Mouse (Mus musculus): Measurements from ENCODE around the gene Nrg3.

Gene Nrg3

DNA sequence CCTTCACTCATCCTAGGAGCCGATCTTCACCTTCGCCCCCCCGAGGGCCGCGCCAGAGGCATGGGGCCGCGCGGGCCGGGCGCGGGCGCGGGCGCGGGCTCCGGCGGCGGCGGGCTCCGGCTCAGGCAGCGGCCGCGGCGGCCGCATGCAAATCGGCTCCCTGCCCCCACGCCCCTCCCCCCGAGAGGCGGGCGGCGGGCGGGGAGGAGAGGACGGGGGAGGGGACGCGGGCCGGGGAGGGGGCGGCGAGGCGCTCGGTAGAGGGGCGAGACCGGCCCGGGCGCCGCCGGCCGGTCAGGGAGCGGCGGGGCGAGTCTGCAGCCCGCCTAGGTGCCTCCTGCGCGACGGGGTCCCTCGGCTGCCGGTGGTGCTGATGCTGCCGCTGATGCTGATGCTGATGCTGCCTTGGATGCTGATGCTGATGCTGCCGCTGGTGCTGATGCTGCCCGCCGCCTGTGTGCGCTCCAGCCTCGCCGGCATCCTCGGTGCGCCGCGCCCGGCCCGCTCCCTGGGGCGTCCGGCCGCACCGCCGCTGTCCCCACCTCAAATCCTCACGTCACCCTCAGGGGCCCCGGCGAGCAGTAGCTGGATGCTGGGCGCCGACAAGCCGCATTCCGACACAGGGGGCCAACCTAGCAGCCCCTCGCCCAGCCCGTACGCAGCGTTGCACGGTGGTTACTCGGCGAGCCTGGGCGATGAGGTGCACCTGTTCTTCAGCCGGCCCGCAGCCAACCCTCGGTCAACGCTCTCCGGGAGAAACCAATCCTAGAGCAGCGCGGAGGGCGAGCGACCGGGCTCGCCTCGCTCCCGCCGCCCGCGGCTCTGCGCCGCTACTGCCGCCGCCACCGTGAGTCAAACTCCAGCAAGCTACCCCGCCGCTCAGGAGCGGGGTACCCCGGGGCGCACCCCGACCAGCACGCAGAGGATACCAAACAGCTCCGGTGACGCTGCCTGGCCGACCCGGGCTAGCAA is at the start of gene Nrg3:
Nrg3 (minus strand) TSS at position 299 of the 972 bp plus-strand sequence.
- DNase-seq (ENCODE audit: low spot score) = peak; percentile 23

DNA sequence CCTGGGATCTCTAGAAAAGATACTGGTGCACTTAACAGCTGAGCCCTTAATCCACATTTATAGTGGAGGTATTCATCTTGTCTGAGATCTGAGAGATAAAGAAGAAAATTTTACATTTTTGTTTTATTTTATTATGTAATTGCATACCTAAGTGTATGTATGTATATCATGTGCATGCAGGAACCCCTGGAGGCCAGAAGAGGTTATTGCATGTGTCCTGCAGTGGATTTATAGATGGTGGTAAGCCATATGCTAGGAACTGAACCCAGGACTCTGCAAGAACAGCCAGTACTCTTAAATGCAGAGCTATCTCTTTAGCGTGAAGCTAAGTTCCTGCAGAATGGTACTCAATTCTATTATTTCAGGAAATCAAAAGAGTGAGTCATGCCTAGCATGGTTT is 36.1 kb upstream of the Nrg3 start:
- no peak for DNase-seq (ENCODE audit: low spot score)

DNA sequence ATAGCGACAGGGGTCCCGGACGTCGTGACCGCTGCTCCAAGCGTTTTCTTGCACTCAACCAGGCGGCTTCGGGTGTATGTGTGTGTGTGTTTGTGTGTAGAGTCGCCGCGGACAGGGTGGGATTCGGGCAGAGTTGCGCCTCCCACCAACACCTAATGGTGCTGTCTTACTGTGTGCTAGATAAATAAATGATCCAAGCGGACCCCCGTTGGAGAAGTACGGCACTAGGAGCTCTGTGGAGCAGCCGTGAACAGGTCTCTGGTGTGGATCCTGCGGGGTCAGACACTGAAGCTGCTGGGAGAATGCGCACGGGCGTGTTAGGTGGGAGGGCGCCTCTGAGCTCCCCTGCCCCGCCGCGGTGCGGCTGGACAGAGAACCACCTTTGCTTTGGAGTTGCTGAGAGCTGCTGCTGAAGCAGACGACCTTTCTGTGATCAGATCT is 903 bp upstream of the Nrg3 start:
- DNase-seq (ENCODE audit: low spot score) = no peak

GRCm38 (mm10) chr14:39472146-39472751 is 639 bp downstream of the Nrg3 start:
- DNase-seq (ENCODE audit: low spot score) = no peak

- DNase-seq (ENCODE audit: low spot score) = no peak
These were observed 1.5 kb downstream of the Nrg3 start for GRCm38 (mm10) chr14:39471236-39471981.

DNA sequence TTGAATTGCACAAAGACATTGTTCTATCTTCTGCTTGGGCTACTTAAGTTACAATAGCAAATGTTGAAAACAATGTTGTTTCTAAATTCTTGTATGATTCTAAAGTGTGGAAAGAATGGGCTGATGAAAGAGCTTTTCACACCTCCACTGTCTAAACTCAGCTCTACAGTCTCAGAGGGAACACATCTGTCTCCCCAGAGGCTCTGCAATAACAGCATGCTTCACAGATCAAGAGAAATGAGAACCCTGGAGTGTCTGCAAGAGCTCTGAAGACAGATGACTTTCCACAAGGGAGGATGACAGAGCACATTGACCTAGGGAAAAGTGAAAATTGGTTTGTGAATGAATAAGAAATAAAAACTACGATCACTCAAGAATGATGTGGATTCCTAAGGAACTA is 27.4 kb downstream of the Nrg3 start:
- DNase-seq (ENCODE audit: low spot score) = no peak

- DNase-seq (ENCODE audit: low spot score) = no peak
These were observed 44.4 kb downstream of the Nrg3 start for GRCm38 (mm10) chr14:39428503-39428902.

DNA sequence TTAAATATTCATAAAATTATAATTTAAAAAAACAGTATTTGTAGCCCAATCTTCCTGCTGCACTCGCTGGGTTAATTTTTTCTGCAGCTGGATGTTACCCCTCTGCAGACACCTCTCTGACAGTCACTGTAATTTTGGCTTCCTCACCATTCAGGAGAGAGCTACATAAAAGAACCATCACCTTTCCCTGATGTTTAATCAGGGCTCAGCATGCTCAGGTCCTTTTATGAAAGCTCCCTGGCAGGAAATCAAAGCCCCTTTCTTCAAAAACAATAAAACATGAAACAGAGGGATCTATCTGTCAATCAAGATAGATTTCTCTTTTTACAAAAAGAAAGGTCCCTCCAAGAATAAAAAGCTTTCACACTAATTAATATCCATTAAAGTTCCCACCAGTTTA is 51.0 kb downstream of the Nrg3 start:
- no peak for DNase-seq (ENCODE audit: low spot score)

DNA sequence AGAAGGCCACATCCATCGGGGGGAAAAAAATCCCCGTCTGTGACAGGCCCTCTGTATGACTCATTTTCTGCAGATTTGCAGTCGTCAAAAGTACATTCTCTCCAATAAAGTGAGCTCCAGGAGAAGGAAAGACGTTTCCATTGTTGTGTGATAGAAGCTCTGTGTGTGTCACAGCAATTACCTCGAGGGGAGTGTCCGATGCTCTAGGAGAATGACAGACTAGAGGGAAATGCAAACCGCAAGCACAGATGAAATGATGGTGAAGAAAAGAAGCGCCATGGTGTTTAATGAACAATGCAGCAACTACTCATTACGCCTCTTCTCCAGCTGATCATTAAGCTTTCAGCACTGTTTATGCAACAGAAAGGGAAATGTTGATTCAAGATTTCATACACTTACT is 59.6 kb downstream of the Nrg3 start:
- no peak for DNase-seq (ENCODE audit: low spot score)

DNA sequence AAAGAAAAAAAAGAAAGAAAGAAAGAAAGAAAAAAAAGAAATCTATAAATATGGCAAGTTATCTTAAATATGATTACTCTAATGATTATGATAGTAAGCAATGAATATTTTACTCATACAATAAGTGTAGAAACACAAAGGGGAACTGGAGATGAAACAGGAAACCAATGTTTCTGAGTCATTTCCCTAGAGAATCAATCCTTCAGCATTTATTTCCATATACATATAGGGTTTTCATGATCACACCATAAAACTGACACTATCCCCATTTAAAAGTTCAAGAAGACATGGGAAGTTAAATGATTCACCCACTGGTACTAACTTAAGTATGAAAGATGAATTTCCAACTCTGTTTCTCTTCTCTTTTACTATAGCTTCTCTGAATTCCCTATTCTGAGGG is 86.0 kb downstream of the Nrg3 start:
- no peak for DNase-seq (ENCODE audit: low spot score)

- no peak for DNase-seq (ENCODE audit: low spot score)
These were observed 91.6 kb downstream of the Nrg3 start for GRCm38 (mm10) chr14:39381321-39381720.

DNA sequence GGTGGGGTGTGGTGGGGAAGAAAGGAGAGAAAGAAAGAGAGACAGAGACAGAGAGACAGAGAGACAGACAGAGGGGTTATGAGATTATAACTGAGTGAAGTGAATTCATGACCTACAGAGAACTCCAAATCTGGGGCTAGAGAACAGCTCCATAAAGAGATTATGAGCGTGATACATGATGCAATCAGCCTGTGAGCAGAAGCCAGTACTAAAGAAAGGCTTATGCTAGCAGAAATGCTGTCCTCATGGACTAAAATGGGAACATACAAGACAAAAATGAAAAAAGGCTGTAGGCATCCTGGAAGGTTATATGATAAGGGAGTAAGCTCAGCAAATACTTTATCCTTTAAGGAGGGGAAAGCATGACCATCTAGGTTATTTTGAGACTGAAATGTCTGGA is 99.7 kb downstream of the Nrg3 start:
- no peak for DNase-seq (ENCODE audit: low spot score)

- no peak for DNase-seq (ENCODE audit: low spot score)
These were observed 116.6 kb downstream of the Nrg3 start for GRCm38 (mm10) chr14:39356251-39356650.

- no peak for DNase-seq (ENCODE audit: low spot score)
These were observed 120.7 kb downstream of the Nrg3 start for GRCm38 (mm10) chr14:39351979-39352737.

DNA sequence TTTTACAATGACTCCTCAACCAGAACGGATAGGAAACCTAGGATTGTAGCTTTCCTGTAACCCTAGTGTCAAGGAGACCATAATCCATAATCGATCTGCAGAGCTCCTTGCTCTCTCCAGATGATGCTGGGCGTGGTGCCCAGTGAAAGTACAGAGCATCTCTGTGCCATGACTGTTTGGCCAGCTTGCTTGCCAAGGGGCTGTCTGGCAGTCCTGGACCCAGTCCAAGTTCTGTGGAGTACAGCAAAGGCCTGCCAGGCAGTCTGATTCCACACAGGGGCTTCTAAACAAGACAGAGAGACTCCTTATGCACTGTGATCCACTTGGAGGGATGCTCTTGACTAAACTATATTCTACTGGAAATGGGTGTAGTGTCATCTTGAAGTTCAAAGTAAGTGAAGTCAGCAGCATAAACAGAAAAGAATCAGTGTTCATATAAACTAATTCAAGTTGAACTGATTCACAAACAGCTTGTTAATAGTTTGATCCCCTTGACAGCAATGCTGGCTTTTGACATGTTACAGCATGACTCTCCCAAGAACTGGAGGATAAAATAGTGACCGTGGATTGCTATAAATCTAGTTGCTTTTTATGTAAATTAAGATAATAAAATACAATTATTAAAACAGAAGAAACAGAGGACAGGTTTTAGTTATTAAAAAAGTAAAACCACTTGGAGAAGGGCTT is 155.3 kb downstream of the Nrg3 start:
- no peak for DNase-seq (ENCODE audit: low spot score)

DNA sequence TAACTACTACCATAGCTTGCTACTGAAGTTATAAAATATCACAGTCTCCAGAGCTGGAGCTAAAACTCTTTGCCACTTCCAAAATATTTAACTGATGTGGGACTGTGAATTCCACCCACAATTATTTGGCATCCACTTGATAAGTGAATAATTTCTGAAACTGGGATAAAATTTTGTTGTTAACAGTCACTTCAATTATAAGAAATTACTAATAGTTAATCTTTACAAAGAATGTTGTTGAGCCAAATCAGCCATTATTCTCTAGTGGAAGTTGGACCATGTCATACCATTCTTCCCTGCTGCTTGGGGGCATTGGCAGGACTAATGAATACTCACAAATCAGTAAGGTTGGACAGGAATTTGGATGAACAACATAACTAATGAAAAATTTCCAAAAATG is 158.8 kb downstream of the Nrg3 start:
- no peak for DNase-seq (ENCODE audit: low spot score)

DNA sequence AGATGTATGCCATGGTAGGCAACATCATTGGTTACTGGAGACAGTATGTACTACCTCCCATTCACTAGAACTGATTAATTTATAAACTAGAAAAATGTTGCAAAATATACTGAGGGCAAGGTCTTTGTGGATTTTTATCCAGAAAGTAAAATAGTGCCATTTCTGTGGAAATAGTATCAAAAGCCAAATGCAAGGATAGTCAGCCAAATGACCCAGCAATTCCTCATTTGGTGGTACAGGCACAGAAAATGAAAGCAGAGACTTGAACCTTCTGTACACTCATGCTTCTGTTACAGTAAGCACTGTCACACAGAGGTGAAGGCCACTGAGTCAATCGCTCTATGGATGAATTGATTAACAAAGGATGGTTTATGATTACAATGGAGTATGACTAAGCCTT is 207.8 kb downstream of the Nrg3 start:
- no peak for DNase-seq (ENCODE audit: low spot score)

- no peak for DNase-seq (ENCODE audit: low spot score)
These were observed 208.5 kb downstream of the Nrg3 start for GRCm38 (mm10) chr14:39264422-39264821.

GRCm38 (mm10) chr14:39261016-39261415 is 211.9 kb downstream of the Nrg3 start:
- DNase-seq (ENCODE audit: low spot score) = no peak

DNA sequence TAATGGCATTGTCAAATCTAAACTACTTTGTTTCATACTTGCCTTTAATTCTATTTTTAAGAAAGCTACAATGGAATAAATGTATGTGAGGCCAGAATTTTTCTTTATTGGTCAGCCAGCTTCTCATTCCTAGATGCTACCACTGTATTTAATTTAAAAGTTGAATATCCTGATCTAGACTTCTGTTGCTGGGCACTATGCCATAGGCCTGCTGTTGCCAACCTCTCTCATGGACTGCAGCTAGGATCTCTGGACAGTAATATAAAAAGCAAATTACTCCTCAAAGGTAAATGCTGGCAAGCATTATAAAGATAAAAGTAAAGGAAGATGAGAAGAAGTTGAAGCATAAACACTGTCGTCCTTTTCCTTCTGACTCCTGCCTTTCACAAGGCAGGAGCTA is 217.5 kb downstream of the Nrg3 start:
- no peak for DNase-seq (ENCODE audit: low spot score)

DNA sequence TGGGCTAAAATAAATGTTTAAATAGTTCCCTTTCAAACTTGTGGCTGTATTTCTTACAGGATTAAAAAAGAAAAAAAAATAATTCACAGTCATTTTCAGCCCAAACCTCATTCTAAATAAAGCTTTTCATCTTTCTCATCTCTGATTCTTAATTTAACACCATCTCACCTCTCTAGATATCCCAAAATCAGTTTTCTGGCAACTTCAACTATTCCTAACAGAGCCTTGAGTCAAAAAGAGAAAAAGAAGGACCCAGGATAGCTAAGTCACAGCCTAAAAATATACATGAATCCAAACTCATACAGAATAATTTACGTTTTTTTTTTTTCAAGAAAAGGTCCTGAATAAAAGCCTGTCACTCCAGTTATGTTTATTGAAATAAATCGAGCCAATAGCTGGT is 232.6 kb downstream of the Nrg3 start:
- no peak for DNase-seq (ENCODE audit: low spot score)
